Mouse (Mus musculus): Measurements from ENCODE around the gene Ice1.

Gene Ice1

DNA sequence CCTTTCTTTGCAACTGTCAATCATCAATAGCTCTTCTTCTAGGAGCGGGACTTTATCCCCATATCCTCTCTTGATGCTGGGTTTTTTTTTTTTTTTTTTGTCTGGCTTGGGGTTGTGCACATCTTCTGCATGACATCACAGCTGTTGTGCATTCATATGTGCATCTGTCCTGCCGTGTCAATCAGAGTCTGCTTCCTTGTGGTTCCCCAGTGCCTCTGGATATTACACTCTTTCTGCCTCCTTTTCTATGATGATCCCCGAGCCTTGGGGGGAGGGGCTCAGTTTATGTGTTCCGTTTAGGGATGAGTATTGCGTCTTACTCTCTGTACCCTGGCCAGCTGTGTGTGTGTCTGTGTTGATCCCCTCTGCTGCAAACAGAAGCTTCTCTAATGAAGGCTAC lies 84.0 kb downstream of the Ice1 start:
- no peak for DNase-seq

DNA sequence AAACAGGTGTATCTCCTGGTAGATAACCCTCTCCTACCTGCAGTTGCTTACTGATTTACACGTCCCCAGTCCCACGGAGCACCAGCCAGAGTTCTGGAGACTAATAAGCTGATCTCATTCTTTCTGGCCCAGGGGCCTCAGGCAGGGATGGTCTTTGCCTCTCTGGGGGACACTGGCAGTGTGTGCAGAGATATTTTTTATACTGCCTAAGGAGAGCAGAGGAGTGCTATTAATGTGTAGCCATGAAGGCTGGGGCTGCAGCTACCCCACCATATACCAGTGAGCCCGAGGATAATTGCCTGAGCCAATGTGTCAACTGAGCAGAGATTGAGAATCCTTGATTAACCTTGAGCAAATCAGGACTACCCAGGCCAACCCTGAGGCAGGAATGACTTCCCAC lies 90.0 kb downstream of the Ice1 start:
- DNase-seq: no peak

DNA sequence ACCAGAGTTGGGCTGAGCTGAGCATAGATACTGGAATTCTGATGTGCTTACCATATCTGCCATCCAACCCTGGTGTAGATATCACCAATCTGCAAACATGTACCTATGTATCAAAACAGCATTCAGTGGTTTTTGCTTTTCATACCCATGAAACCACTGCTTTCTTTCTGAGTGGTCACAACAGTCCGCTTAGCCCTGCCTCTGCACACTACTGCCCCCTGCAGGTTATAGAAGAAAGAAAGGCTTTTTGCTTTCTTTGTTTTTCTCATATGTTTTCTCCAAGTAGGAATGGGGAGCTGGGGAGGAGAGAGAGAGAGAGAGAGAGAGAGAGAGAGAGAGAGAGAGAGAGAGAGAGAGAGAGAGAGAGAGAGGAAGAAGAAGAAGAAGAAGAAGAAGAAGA lies 92.2 kb downstream of the Ice1 start:
- no peak for DNase-seq

DNA sequence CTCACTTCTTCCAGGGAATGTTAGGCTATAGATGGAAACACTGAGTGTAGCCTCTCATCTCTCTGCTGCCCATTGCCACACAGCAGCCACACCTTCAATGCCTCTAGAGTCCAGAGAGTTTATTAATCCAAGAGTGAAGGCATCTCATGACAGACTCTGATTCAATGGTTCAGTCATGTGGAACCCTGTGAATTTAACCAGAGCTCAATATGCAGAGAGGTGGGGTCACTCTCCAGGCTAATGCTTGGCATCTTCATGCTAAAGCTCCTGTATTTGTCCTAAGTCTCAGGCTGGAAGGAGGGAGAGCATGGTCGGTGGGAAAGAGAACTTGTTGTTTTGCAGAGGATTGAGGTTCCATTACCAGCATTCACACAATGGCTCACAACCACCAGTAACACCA lies 97.6 kb downstream of the Ice1 start:
- no peak for DNase-seq

DNA sequence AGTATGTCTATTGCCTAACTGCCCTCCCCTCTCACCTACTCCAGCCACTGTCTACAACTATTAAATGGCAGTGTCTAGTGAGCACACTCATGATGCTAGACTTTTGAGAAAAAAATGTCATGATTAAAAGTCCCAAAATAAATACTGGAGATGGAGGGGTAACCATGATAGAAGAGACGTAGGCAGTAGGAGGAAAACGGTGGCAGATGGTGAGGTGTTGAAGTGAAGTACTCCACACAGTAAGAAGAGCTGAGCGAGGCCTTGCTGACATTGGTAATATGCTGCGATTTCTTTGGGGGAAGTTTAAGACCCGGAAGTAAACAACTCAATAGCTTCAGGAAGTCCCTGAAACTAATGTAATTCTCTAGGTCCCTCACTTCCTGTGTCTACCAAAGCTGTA lies 104.0 kb downstream of the Ice1 start:
- DNase-seq: no peak

DNA sequence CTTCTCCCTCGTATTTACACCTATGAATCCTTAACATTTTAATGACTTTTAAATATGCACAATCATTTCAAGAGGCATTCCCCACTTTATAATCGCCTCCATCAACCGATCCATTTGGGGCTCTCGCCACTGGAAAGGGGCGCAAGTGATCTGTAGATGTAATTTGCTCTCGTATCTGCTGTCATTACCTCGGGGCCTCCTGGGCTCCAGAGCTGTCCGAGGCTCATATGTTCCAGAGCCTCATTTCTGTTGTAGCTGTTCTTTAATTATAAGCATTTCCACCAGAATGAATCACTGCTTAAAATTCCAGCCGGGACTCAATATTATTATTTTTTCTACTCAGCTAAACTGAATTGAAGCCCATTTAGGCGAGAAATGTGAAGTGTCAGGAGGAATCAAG lies 104.7 kb downstream of the Ice1 start:
- no peak for DNase-seq

DNA sequence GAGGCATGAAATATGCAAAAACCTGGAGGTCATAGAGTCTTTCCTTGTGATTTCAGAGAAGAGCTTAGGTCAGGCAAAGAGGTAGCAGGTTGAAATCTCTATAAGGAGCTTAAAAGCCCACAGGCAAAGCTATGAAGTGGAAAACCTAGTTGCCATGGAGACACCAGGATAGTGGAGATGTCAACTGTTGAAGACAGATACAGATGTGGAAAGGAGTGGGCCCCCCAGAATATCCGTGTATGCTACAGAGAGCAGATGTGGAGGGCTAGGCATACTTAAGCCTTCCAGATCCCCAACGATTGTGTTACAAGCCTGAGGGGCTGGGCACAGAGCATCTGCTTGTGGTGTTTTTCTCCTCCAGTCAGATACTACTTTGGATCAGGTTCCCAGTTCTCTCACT lies 119.8 kb downstream of the Ice1 start:
- DNase-seq: no peak

DNA sequence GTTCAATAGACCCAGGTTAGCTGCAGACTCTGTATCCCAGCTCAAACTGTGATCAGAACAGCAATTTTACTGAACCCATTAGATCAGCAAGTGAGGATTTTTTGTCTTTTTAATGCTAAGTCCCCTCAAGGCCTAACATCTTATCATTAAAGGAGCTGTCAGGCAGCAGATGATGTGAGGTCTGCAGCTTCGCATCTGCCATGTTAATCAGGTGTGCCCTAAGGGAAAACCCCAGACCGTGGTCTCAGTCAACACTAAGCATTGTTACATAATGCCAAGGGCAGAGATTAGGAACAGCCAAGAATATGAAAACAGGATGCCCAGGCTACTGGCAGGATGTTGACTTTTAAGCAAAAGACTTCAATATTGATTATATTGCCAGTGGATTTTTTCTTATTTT lies 122.4 kb downstream of the Ice1 start:
- DNase-seq: no peak

DNA sequence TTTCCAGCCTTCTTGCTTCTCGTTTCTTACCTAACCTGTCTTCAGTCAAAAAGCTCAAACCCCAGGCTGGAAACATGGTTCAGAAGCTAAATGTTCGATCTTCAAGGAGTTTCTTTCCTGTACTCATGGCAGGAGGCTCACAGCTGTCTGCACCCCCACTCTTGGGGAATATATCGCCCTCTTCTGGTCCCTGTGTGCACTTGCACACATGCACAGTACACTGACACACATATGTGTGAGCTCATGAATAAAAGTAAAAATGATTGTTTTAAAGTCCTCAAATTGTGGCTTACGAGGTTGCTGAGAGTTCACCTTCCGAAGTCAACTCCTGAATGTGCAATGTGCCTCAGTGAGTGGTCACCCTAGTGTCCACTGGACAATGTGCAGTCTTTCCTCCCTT lies 127.2 kb downstream of the Ice1 start:
- no peak for DNase-seq

DNA sequence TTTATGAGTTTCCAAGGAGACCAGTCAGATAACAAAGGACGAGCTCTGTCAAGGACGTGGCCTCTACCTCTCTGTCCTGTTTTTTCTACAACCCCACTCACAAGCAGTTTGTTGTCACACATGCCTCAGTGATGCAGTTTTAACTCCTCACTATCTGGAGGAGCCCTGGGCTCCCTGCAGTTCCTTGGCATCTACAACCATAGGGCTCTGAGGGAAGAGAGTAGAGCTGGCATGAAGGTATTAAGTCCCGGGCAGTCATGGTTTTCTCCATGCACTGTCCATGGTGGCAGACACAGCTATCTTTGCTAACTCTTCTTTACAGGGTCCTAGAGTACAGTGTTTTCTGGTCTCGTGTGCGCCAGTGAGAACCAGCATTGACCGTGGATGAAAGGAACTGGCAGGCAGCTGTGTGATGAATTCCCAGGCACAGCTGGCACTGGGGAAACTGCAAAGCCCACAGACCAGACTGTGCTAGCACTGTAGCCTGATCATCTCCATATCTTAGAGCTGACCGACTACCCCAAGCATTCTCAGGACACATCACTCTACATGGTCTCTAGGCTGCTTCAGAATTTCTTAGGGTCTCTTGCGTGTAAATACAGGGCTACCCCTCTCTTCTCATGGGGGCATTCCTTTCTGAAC lies 127.9 kb downstream of the Ice1 start:
- no peak for DNase-seq

DNA sequence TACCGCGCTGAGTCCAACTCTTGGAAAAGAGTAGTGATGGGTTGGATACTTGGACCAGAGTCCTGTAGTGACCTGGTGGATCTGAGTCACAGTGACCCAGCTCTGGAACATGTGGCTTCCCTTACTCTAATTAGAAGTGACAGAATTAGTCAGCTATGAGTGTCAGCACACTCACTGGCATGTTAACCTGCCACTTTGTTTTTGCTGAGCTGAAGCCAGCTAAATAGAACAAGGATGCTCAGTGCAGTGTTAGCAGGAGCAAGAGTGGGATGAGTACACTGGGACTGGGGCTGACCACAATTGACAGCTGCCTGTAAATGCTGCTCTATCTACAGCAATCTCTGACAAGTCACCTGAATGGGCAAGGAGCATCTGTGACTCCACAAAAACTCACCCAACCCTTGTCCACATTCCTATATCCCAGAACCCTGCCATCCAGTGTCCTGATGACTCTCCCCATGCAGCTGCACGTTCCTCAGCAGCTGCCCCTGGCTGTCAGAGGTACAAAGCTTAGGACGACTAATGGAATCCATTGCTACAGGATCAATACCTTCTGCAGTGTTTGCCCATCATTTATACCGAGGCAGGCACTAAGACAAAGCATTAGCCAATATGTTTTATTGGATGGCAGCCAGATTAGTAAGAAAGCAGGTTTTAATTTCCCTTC lies 128.6 kb downstream of the Ice1 start:
- no peak for DNase-seq

Data from thymus, adult 18-20 months (tissue).